Mouse (Mus musculus) adrenal gland, postnatal 10 days (tissue): ENCODE measurements around the gene Btbd9. TPM values are rescaled to one million over a fixed set of nuclear protein-coding genes. Genes with fewer than 3 reads are reported as not detected.

ENCODE experiments used
- DNase-seq: peaks from one replicate; pipeline ENCODE4 v3.0.0; 2021; ENCODE audit warnings: mixed read lengths
- total RNA-seq, 2 experiments: library from RNA; stranded (reverse); gene quantifications; 2 replicates each; pipeline ENCODE4 v1.2.3; 2021

Gene Btbd9
- total RNA-seq, 2 experiments from 2014 or later, result 25.3 to 34.6 TPM

- DNase-seq, result no peak
Observed at GRCm38 (mm10) chr17:30336280-30336679, 240.0 kb downstream of the Btbd9 start.

- no peak for DNase-seq
Observed at GRCm38 (mm10) chr17:30335746-30336145, 240.5 kb downstream of the Btbd9 start.

- DNase-seq, result no peak
Observed at GRCm38 (mm10) chr17:30334257-30334656, 242.0 kb downstream of the Btbd9 start.

- DNase-seq, result no peak
Observed at GRCm38 (mm10) chr17:30333136-30333535, 243.2 kb downstream of the Btbd9 start.

- DNase-seq, result no peak
Observed at GRCm38 (mm10) chr17:30331380-30331779, 244.9 kb downstream of the Btbd9 start.

- DNase-seq, result no peak
Observed at GRCm38 (mm10) chr17:30329531-30329930, 246.8 kb downstream of the Btbd9 start.

- no peak for DNase-seq
Observed at GRCm38 (mm10) chr17:30328924-30329323, 247.4 kb downstream of the Btbd9 start.

- DNase-seq, result no peak
Observed at GRCm38 (mm10) chr17:30326906-30327305, 249.4 kb downstream of the Btbd9 start.

- DNase-seq, result no peak
Observed at GRCm38 (mm10) chr17:30320301-30320700, 256.0 kb downstream of the Btbd9 start.

- DNase-seq, result no peak
Observed at GRCm38 (mm10) chr17:30312688-30313087, 263.6 kb downstream of the Btbd9 start.

GRCm38 (mm10) chr17:30309627-30310026 is 266.7 kb downstream of the Btbd9 start:
- DNase-seq, result no peak

GRCm38 (mm10) chr17:30308889-30309288 is 267.4 kb downstream of the Btbd9 start:
- no peak for DNase-seq

GRCm38 (mm10) chr17:30308317-30308716 is 268.0 kb downstream of the Btbd9 start:
- DNase-seq, result no peak

GRCm38 (mm10) chr17:30307168-30307567 is 269.1 kb downstream of the Btbd9 start:
- no peak for DNase-seq

- DNase-seq, result no peak
Observed at GRCm38 (mm10) chr17:30304766-30305165, 271.5 kb downstream of the Btbd9 start.

- no peak for DNase-seq
Observed at GRCm38 (mm10) chr17:30301338-30301737, 274.9 kb downstream of the Btbd9 start.

- no peak for DNase-seq
Observed at GRCm38 (mm10) chr17:30297432-30297831, 278.9 kb downstream of the Btbd9 start.

- no peak for DNase-seq
Observed at GRCm38 (mm10) chr17:30296069-30296468, 280.2 kb downstream of the Btbd9 start.

GRCm38 (mm10) chr17:30292666-30293065 is 283.6 kb downstream of the Btbd9 start:
- DNase-seq, result no peak

- DNase-seq, result no peak
Observed at GRCm38 (mm10) chr17:30285641-30286040, 290.6 kb downstream of the Btbd9 start.

GRCm38 (mm10) chr17:30283460-30284050 is 292.7 kb downstream of the Btbd9 start:
- no peak for DNase-seq

GRCm38 (mm10) chr17:30283001-30283400 is 293.3 kb downstream of the Btbd9 start:
- DNase-seq, result no peak

- DNase-seq, result no peak
Observed at GRCm38 (mm10) chr17:30280323-30281118, 295.8 kb downstream of the Btbd9 start.

- DNase-seq, result no peak
Observed at GRCm38 (mm10) chr17:30279684-30280083, 296.6 kb downstream of the Btbd9 start.
